Mouse (Mus musculus): ENCODE measurements around the gene Slc15a5.

Gene Slc15a5

GRCm38 (mm10) chr6:138055572-138055971 is 24.1 kb downstream of the Slc15a5 start:
- no peak for DNase-seq (ENCODE audit: low read depth)

- DNase-seq (ENCODE audit: low read depth): no peak
These were observed 24.8 kb downstream of the Slc15a5 start for GRCm38 (mm10) chr6:138054956-138055355.

GRCm38 (mm10) chr6:138054166-138054565 is 25.6 kb downstream of the Slc15a5 start:
- DNase-seq (ENCODE audit: low read depth): peak; percentile 2

- no peak for DNase-seq (ENCODE audit: low read depth)
These were observed 26.0 kb downstream of the Slc15a5 start for GRCm38 (mm10) chr6:138053686-138054085.

- no peak for DNase-seq (ENCODE audit: low read depth)
These were observed 34.4 kb downstream of the Slc15a5 start for GRCm38 (mm10) chr6:138045364-138045763.

- DNase-seq (ENCODE audit: low read depth): no peak
These were observed 36.8 kb downstream of the Slc15a5 start for GRCm38 (mm10) chr6:138042891-138043290.

- no peak for DNase-seq (ENCODE audit: low read depth)
These were observed 37.9 kb downstream of the Slc15a5 start for GRCm38 (mm10) chr6:138041865-138042264.

GRCm38 (mm10) chr6:138037587-138037986 is 42.1 kb downstream of the Slc15a5 start:
- DNase-seq (ENCODE audit: low read depth): no peak

GRCm38 (mm10) chr6:138036891-138037290 is 42.8 kb downstream of the Slc15a5 start:
- DNase-seq (ENCODE audit: low read depth): no peak

- no peak for DNase-seq (ENCODE audit: low read depth)
These were observed 62.8 kb downstream of the Slc15a5 start for GRCm38 (mm10) chr6:138016898-138017297.

- DNase-seq (ENCODE audit: low read depth): no peak
These were observed 64.6 kb downstream of the Slc15a5 start for GRCm38 (mm10) chr6:138014976-138015674.

- no peak for DNase-seq (ENCODE audit: low read depth)
These were observed 67.8 kb downstream of the Slc15a5 start for GRCm38 (mm10) chr6:138011955-138012354.

- no peak for DNase-seq (ENCODE audit: low read depth)
These were observed 72.0 kb downstream of the Slc15a5 start for GRCm38 (mm10) chr6:138007705-138008104.

GRCm38 (mm10) chr6:138006525-138007251 is 73.0 kb downstream of the Slc15a5 start:
- DNase-seq (ENCODE audit: low read depth): no peak

GRCm38 (mm10) chr6:137989853-137990252 is 89.9 kb downstream of the Slc15a5 start:
- DNase-seq (ENCODE audit: low read depth): no peak

GRCm38 (mm10) chr6:137985169-137985568 is 94.5 kb downstream of the Slc15a5 start:
- no peak for DNase-seq (ENCODE audit: low read depth)

GRCm38 (mm10) chr6:137982195-137982737 is 97.5 kb downstream of the Slc15a5 start:
- no peak for DNase-seq (ENCODE audit: low read depth)

GRCm38 (mm10) chr6:137980905-137981696 is 98.6 kb downstream of the Slc15a5 start:
- no peak for DNase-seq (ENCODE audit: low read depth)

- DNase-seq (ENCODE audit: low read depth): no peak
These were observed 99.3 kb downstream of the Slc15a5 start for GRCm38 (mm10) chr6:137980413-137980812.

- no peak for DNase-seq (ENCODE audit: low read depth)
These were observed 99.9 kb downstream of the Slc15a5 start for GRCm38 (mm10) chr6:137979802-137980201.

- no peak for DNase-seq (ENCODE audit: low read depth)
These were observed 103.7 kb downstream of the Slc15a5 start for GRCm38 (mm10) chr6:137976021-137976420.

- no peak for DNase-seq (ENCODE audit: low read depth)
These were observed 116.0 kb downstream of the Slc15a5 start for GRCm38 (mm10) chr6:137963703-137964102.

Measured in induced T-regulatory cell, adult 2 months (primary cell).